Mouse (Mus musculus) olfactory bulb, adult 2 months (tissue): ENCODE results near the gene Marcksl1. TPM values are rescaled to one million over a fixed set of nuclear protein-coding genes. Genes with fewer than 3 reads are reported as not detected.

ENCODE experiments used
- H3K27ac ChIP-seq: fragments of 200-500 bp; 2 replicates; pipeline ENCODE4 v1.5.1; 2012; ENCODE audit warnings: low read depth, low read length; ENCODE audit not compliant: insufficient read depth
- H3K4me1 ChIP-seq: fragments of 200-500 bp; 2 replicates; pipeline ENCODE4 v1.6.1; 2012; ENCODE audit warnings: low read length; ENCODE audit not compliant: control insufficient read depth, insufficient read depth
- H3K4me3 ChIP-seq: fragments of 200-500 bp; 2 replicates; pipeline ENCODE4 v1.5.1; 2012; ENCODE audit warnings: mild to moderate bottlenecking, low read depth, low read length, moderate library complexity; ENCODE audit not compliant: insufficient read depth
- CTCF ChIP-seq: fragments of 200-500 bp; IDR thresholded peaks from 2 replicates; pipeline ENCODE4 v1.5.1; 2012; ENCODE audit warnings: low read depth, mild to moderate bottlenecking, low read length, moderate library complexity; ENCODE audit not compliant: insufficient read depth
- POLR2A ChIP-seq: fragments of 200-500 bp; IDR thresholded peaks from 2 replicates; pipeline ENCODE4 v1.6.1; 2012; ENCODE audit warnings: mild to moderate bottlenecking, low read depth, low read length, moderate library complexity; ENCODE audit not compliant: insufficient read depth
- WGBS: fragments of 180-500 bp; shearing (Covaris S2); methylation state at CpG from one replicate; pipeline ENCODE4 v1.1.7; 2018; 5-methylcytosine and 5-hydroxymethylcytosine counted together
- polyA plus RNA-seq: library from polyadenylated mRNA; stranded (reverse); fragments of >200 nt; gene quantifications from 2 replicates; pipeline ENCODE4 v1.2.4, GENCODE M21; 2012; ENCODE audit warnings: low replicate concordance; ENCODE audit not compliant: missing spikeins, insufficient read depth, insufficient read length

Marcksl1 gene
- polyA plus RNA-seq, 1 experiment: 192 TPM

DNA sequence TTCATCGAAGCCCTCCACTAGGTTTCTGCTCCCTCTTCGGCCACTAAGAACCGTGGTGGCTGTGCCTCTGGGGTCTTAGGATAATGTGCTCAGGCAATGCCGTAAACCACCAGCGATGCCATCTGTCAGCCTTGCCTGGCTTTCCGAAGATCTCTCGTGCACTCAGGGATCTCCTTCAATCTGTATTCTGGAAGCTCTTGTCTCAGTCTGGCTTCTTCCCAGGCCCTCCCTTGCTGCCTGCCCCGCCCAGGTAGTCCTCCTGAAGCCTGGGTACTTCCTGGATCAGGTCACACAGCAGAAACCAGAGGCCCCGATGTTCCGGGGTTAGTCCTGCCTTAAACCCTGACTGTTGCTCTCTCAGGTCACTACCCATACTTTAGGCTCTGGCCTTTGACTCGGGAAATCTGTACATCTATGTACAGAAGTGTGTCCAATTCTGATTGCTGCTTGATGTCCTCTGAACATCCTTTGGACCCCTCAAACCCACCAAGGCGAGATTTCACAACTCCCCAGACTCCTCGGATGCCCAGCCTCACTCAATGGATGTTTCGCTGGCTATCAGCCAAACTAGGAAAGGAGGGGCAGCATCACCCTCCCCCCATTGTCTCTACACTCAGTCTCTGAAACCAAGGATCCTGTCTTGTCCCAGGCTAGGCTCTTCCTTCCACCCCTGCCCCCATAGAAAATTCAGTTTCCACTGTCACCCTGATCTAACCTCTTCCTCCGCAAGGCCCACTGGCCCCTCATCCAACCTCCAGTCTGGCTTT, 4.4 kb upstream of the Marcksl1 start:
- WGBS: 67% methylated on average over 15 of the region's 15 CpGs
- TF ChIP-seq CTCF: no peak
- no peak for TF ChIP-seq POLR2A
- H3K27ac ChIP-seq: no peak overlapping the region
- H3K4me3 ChIP-seq: no peak overlapping the region
- H3K4me1 ChIP-seq: peaks cover 8% of the 10 kb centered on the region

DNA sequence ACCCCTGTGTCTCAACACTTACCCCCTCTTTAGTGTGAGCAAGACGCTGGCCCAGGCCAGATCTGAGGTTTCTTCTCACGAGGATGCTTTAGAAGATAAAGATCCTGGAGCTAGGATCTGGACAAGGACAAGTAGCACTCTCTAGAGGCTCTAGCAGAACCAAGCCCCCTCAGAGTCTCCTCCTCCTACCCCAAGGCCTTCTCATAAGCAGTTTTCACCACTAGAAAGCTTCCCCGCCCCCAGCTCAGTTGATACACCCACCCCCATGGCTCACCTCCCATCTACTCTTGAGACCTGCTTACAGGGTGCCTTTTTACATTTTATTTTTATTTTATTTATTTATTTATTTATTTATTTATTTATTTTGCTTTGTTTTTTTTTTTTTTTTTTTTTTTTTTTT, 3.7 kb upstream of the Marcksl1 start:
- Histone ChIP-seq H3K4me1 (peaks cover 12% of the 10 kb centered on the region), H3K4me3 (no peak overlapping the region), H3K27ac (no peak overlapping the region)
- TF ChIP-seq POLR2A (no peak), CTCF (no peak)
- 87% methylated on average over 3 of the region's 3 CpGs for WGBS

DNA sequence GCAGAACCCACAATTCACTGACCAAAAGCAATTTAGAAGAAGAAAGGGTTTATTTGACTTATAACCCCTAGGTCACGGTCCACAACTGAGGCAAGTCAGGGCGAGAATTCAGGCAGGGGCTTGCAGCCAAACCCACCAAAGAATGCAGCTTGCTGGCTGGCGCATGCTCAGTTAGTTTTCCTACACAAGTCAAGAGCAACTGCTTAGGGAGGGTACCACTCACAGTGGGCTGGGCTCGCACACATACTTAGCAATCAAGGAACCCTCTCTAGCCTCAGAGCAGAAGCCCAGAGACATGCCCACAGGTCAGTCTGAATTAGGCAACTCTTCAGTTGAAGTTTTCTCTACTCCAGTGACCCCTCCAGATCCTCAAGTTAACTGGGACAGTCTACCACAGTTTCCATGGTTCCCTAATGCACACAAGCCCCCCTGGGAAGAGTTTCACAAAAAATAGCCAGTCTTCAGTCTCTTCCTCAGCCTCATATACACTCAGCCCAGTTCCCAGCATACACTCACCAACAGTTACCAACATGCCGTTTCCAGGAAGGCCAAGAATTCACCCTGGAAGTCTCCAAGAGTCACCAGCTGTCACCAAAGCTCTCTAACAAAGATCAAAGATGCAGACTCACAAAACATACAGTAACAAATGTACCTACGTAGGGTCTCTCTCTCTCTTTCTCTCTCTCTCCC, 2.5 kb upstream of the Marcksl1 start:
- Histone ChIP-seq H3K4me1 (peaks cover 16% of the 10 kb centered on the region), H3K4me3 (no peak overlapping the region), H3K27ac (peak overlapping the region; percentile 17)
- TF ChIP-seq CTCF: no peak
- no peak for TF ChIP-seq POLR2A
- WGBS: 63% methylated on average over 6 of the region's 6 CpGs

DNA sequence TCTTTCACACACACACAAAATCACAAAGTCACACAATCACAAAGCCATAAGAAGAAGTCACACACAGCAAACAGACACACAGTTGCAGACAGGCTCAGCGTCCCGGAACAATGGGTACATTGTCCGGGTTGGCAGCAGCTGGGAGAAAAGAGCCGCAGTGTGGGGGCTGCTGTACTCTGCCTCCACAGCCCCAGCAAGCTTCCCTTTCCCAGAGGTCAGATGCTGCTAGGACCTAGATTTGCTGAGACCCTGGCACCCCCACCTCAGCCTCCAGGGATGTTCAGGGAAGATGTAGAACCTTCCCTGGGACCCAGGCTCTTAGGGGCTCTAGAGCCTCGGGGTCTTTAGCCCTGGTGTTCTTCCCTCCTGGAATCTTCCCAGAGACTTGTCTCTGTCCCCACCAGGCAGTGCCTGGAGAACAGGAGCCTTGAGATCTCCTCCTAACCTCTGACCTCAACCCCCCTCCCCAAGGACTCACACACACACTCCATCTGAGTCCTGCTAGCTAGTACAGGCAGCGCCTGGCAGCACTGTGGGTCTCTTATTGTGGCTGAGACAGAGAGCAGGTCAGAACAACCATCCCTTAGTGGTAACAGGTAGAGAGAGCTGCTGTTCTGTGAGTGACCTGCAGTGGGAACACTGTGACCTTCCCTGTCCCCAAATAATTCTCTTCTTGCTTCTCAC, 1.8 kb upstream of the Marcksl1 start:
- WGBS: 54% methylated on average over 6 of the region's 6 CpGs
- TF ChIP-seq CTCF: no peak
- no peak for TF ChIP-seq POLR2A
- H3K27ac ChIP-seq: peak overlapping the region; percentile 17; the same call in 1 of the 2 replicates
- H3K4me3 ChIP-seq: no peak overlapping the region
- H3K4me1 ChIP-seq: peaks cover 14% of the 10 kb centered on the region

DNA sequence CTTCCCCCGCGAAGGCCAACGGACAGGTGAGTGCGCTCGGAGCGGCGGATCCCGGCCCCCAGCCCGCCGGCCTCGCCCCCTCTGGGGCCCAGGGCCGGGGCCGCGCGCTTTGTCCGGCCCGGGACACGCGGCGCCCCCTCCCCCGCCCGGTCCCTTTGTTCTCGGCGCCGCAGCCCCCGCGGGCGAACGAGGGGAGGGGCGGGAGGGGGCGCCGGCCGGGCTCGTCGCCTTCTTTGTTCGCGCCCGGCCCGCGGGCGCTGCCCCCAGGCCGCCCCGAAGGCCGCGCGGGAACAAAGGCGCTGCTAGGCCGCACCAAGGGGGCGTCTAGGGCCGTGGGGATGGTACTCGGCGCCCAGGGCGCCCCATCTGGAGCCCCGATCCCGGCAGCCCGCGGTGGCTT, 510 bp downstream of the Marcksl1 start:
- Histone ChIP-seq H3K4me1 (peaks cover 14% of the 10 kb centered on the region), H3K27ac (peak overlapping the region; percentile 27; the same call in 1 of the 2 replicates), H3K4me3 (peak overlapping the region; percentile 89)
- WGBS: under 1% methylated on average over 52 of the region's 57 CpGs
- TF ChIP-seq CTCF: no peak
- no peak for TF ChIP-seq POLR2A

DNA sequence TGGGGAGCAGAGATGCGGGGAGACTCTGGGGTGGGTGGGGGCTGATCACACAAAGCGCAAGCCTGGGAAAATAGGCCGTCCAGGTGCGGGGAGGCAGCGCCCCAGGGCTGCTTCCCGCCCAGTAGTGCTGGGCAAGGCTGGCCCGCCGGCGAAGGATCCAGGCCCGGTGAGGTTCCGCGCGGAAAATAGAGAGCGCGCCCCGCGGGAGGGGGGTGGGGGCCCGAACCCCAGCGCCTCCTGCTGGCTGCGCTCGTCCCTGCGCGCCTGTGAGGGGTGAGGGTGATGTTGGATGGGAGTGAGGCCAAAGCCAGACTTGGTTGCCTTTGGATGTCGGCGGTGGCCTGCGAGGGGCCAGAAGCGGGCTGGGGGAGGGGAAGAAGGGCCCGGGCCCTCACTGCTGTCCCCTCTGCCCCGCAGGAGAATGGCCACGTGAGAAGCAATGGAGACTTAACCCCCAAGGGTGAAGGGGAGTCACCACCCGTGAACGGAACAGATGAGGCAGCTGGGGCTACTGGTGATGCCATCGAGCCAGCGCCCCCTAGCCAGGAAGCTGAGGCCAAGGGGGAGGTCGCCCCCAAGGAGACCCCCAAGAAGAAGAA, 1.0 kb downstream of the Marcksl1 start:
- Histone ChIP-seq H3K27ac (peak overlapping the region; percentile 27; the same call in 1 of the 2 replicates), H3K4me3 (peak overlapping the region; percentile 89), H3K4me1 (peaks cover 14% of the 10 kb centered on the region)
- peak; percentile 89 for TF ChIP-seq CTCF
- TF ChIP-seq POLR2A: no peak
- under 1% methylated on average over 35 of the region's 35 CpGs for WGBS

DNA sequence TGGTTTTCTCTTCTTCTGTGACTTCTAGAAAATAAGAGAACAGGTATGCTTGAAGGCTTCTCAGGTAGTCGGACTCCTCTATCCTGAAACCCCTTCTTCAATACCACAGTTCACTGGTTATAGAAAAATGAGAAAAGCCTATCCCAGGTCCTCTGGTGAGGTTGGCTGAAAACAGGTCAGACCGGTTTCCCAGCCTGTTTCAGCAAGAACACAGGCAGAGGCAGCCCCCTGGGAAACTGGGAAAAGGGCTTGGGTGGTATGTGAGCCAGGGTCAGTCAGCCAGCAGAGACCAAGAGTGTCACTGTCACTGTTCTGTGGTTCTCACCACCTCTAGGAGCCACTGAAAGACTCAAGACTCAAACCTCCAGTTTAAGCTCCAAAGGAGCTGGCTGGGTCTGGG, 3.5 kb downstream of the Marcksl1 start:
- no peak for TF ChIP-seq CTCF
- TF ChIP-seq POLR2A: no peak
- WGBS: 54% methylated on average over 2 of the region's 2 CpGs
- peaks cover 14% of the 10 kb centered on the region for H3K4me1 ChIP-seq
- H3K4me3 ChIP-seq: no peak overlapping the region
- no peak overlapping the region for H3K27ac ChIP-seq

DNA sequence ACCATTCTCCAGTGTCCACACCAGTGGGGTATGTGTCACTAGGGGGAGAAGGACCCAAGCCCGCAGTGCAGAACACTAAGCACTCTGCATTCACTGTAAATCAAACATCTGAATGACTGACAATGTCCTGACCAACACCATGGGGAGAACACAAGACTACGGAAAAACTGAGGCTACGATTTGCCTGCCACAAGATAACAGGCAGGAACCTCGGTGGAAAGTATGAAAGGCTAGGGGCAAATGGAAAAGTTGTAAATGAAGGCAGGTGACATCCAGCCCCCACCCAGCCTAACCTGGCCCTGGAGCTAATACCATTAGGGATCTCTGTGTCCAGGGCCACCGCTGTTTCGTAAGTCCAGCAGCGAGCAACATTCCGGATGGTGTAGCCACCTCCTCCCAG, 5.1 kb downstream of the Marcksl1 start:
- no peak overlapping the region for H3K4me3 ChIP-seq
- 90% methylated on average over 8 of the region's 8 CpGs for WGBS
- H3K4me1 ChIP-seq: peaks cover 9% of the 10 kb centered on the region
- no peak for TF ChIP-seq CTCF
- TF ChIP-seq POLR2A: no peak
- no peak overlapping the region for H3K27ac ChIP-seq

DNA sequence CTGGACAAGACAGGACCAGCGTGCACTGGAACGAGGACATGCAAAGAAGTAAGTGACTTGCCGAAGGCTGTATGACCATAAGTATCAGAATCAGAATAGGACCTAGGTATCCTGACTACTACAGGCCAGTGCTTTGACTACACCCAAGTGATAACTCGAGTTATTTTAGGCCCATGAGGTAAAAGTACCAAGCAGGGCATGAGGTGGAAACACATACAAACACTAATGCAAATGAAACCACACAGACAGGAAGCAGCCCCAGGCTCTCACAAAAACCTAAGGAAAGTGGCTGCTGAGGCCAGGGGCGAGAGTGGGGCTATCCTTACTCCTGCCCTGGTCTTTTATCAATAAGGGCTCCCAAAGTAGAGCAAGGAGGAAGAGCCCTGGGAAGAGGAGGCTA, 12.0 kb downstream of the Marcksl1 start:
- WGBS: 90% methylated on average over 5 of the region's 5 CpGs
- Histone ChIP-seq H3K27ac (no peak overlapping the region), H3K4me1 (no peaks in the 10 kb centered on the region), H3K4me3 (no peak overlapping the region)
- no peak for TF ChIP-seq CTCF
- no peak for TF ChIP-seq POLR2A
